Mouse (Mus musculus) 3T3-L1 (cell line): ENCODE results near the gene Ica1.

Experiments
- DNase-seq: peaks from one replicate; pipeline ENCODE4 v3.0.0-alpha.2; 2015; ENCODE audit warnings: low read depth, low spot score

The Ica1 gene

GRCm38 (mm10) chr6:8691199-8691975 lies 86.9 kb downstream of the Ica1 start:
- no peak for DNase-seq

DNA sequence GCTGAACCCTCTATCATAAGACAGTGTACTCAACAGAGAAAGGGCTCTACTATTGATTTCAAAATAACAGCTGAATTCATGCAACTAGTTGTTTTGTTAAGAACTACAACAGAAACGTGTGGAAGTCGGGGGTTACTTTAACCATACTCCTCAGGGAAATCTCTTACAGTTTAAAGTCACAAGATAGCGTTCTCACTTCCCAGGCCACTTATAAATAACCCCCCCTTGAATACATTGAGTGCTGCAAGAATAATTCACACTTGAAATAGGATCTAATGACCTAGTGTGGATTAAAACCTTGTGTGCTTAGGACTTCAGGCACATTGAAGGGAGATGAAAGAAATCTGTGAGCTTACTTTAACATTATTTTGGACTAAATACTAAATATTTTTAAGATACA lies 87.8 kb downstream of the Ica1 start:
- no peak for DNase-seq

- DNase-seq: no peak
These were observed 91.4 kb downstream of the Ica1 start for GRCm38 (mm10) chr6:8686678-8687580.

DNA sequence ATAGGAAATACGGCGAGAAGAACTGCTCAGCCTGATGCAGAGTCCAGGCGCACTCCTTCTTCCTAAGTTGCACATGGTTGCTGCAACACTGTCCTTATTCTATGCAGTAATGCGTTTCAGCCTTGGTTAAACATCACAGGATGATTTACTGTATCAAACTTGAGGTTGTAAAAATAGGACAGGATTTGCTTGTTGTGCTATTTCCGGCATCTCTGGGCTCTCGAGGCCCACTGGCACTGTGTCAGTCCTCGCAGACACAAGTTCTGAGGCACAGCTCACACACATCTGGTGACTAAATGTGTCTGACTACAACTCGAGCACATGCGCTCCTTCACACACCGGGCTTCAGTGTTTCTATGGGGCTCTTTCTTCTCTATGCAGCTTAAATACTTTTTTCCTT lies 94.9 kb downstream of the Ica1 start:
- DNase-seq: no peak

- DNase-seq: no peak
These were observed 97.4 kb downstream of the Ica1 start for GRCm38 (mm10) chr6:8680931-8681330.

- DNase-seq: no peak
These were observed 105.3 kb downstream of the Ica1 start for GRCm38 (mm10) chr6:8673013-8673412.

- DNase-seq: no peak
These were observed 108.9 kb downstream of the Ica1 start for GRCm38 (mm10) chr6:8669343-8669742.

GRCm38 (mm10) chr6:8668013-8668811 lies 110.1 kb downstream of the Ica1 start:
- DNase-seq: no peak

- DNase-seq: no peak
These were observed 112.5 kb downstream of the Ica1 start for GRCm38 (mm10) chr6:8665786-8666185.

GRCm38 (mm10) chr6:8664956-8665355 lies 113.3 kb downstream of the Ica1 start:
- no peak for DNase-seq

DNA sequence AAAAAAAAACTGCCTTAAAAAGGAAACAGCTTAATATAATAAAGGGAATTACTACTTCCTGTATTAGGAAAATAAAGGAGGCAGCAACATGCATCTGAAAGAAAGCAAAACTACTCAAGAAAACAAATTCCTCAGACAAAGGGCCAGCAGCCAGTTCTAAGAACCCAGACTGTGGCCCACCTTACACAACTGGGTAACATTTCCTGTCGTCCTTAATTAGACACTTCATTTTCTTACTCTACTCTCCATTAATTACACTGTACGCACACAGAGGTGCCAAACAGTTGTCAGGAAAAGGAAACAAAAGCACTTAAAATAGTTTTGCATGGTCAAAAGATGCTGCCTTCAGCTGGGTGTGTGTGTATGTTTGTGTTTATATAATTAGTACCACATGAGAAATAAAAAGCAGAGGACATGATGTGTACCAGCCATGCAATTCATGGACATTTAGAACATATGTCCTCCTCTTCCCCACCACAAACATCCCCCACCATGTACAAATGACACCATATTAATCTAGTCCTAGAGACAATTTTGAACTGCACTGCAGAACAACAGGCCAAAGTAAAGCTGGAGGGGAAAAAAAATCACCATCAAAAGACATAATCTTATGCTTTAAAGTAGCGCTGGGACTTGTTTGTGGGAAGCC lies 115.1 kb downstream of the Ica1 start:
- DNase-seq: no peak

- DNase-seq: no peak
These were observed 116.9 kb downstream of the Ica1 start for GRCm38 (mm10) chr6:8661404-8661803.

GRCm38 (mm10) chr6:8660076-8660475 lies 118.2 kb downstream of the Ica1 start:
- no peak for DNase-seq

DNA sequence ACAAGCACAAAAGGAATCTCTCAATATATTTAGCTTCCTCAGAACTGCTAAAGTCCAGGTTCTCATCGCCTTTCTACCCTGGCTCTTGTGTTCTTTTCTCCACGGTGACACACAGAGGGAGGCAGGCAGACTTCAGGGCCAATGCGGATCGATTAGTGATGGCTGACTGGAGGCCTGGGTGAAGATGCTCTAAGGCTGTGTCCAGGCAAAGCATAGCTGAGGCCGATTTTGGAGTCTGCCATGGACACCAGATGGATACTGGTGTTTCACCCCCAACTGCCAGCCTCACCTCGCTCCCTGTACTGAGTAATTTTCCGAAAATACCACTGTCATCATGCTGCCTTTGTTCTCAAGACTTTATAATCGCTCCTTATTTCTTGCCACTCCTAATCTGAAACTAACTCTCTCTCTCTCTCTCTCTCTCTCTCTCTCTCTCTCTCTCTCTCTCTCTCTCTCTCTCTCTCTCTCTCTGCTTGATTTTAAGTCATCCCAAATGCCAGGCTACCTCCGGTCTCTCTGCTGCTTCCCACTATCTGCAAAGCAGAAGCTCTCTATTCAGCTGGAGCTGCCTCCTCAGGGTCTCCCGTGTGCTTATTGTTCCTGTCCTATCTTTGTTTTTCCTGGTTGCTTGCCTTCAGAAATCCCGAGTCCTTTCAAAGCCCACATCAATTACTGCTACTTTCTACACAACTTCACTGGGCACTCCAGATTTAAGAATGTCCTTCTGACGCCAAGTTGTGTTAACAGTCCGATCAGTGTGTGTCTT lies 118.9 kb downstream of the Ica1 start:
- no peak for DNase-seq

GRCm38 (mm10) chr6:8658431-8658830 lies 119.9 kb downstream of the Ica1 start:
- no peak for DNase-seq

GRCm38 (mm10) chr6:8657459-8657858 lies 120.8 kb downstream of the Ica1 start:
- no peak for DNase-seq

GRCm38 (mm10) chr6:8655454-8655853 lies 122.8 kb downstream of the Ica1 start:
- DNase-seq: no peak

DNA sequence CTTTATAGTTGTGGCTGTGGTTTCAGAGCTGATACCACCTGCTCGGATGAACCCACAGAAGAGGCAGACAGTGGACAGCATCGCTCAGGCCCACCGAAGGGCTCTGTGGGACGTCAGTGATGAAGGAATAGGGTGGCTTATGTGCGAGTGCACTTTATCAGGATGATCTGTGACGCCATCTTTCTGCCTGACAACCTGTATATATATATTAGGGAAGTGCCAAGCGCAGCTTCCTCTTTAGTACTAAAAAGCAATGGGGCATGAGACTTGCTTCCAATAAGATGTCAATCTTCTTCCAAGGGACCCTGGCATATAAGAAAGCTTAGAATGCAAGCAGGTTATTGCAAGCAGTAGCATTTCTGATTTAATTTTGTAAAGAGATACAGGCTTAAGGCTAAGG lies 127.9 kb downstream of the Ica1 start:
- no peak for DNase-seq

DNA sequence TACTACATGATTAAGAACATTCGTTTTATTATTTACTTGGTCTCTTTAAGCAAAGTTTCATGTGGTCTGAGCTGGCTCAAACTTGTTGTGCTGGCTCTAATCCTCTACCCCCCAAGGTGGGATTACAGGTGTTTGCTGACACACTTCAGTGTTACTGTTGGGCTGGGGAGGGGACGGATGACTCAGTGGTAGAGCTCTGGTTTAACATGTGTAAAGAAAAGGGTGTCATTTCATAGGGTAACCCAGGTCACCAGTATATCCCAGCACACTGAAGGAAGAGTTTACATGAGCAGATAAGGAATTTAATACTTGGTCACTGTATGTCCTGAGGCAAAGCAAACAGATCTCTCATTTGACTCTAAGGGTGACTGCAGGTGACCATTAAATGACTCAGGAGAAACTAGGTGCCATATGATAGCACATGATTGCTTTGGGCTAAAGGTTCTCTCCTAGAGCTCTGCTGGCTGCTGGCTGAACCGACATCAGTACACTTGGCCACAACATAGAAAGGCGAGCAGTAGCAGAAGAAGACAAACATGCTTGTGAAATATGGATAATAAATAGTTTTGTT lies 128.9 kb downstream of the Ica1 start:
- DNase-seq: no peak

GRCm38 (mm10) chr6:8648185-8648901 lies 129.9 kb downstream of the Ica1 start:
- DNase-seq: no peak
